Mouse (Mus musculus): Measurements from ENCODE around the gene Srrt. TPM values are rescaled to one million over a fixed set of nuclear protein-coding genes. Genes with fewer than 3 reads are reported as not detected.

The Srrt gene
- polyA plus RNA-seq, 1 experiment = 461 TPM

DNA sequence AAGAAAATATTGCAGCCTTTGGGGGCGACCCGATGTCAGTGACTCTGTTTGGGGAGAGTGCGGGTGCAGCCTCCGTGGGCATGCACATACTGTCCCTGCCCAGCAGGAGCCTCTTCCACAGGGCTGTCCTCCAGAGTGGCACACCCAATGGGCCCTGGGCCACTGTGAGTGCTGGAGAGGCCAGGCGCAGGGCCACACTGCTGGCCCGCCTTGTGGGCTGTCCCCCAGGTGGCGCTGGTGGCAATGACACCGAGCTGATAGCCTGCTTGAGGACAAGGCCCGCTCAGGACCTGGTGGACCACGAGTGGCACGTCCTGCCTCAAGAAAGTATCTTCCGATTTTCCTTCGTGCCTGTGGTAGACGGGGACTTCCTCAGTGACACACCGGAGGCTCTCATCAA, 16.8 kb downstream of the Srrt start:
- peak overlapping the region; percentile 93 for H3K27ac ChIP-seq (ENCODE audit: control insufficient read depth, insufficient read depth, low read depth, low read length, poor library complexity)
- H3K4me3 ChIP-seq (replicated peaks; ENCODE audit: control insufficient read depth, low read depth, low read length) = peak overlapping the region; percentile 51
- no peaks in the 10 kb centered on the region; the same call in 1 of the 2 replicates for H3K4me1 ChIP-seq (ENCODE audit: control insufficient read depth, insufficient read depth, low read length)
- 15% methylated on average over 15 of the region's 15 CpGs for WGBS
- TF ChIP-seq POLR2A (IDR thresholded peaks at IDR 0.05; ENCODE audit: borderline replicate concordance, control insufficient read depth, low read depth, low read length) (peak; percentile 94; the same call in 1 of the 2 replicates), CTCF (IDR thresholded peaks at IDR 0.05; ENCODE audit: control insufficient read depth, insufficient read depth, low read length) (peak; percentile 80)

DNA sequence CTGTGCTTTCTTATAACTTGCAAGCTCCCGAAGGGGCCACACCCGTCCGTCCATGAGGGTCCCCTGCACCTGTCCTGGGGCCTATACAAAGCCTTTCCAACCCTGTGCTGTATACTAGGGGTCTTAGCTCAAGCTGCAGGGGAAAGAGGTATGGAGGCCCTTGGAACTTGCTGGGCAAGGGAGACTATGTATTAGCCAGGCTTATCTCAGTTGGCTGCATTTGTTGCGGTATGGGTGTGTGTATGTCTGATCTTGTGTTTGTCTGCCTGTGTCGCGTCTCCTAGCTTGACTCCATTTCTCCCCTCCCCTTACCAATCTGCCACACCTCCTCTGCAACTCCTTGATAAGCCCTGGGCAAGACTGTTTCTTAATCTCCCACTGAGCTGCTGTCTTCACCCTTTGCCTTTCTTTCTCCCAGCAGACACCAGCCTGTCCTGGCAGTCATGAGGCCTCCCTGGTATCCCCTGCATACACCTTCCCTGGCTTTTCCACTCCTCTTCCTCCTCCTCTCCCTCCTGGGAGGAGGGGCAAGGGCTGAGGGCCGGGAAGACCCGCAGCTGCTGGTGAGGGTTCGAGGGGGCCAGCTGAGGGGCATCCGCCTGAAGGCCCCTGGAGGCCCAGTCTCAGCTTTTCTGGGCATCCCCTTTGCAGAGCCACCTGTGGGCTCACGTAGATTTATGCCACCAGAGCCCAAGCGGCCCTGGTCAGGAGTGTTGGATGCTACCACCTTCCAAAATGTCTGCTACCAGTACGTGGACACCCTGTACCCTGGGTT, 17.7 kb downstream of the Srrt start:
- TF ChIP-seq CTCF (IDR thresholded peaks at IDR 0.05; ENCODE audit: control insufficient read depth, insufficient read depth, low read length) (no peak), POLR2A (IDR thresholded peaks at IDR 0.05; ENCODE audit: borderline replicate concordance, control insufficient read depth, low read depth, low read length) (peak; percentile 69)
- Histone ChIP-seq H3K4me3 (replicated peaks; ENCODE audit: control insufficient read depth, low read depth, low read length) (peak overlapping the region; percentile 51), H3K4me1 (ENCODE audit: control insufficient read depth, insufficient read depth, low read length) (no peaks in the 10 kb centered on the region; the same call in 1 of the 2 replicates), H3K27ac (ENCODE audit: control insufficient read depth, insufficient read depth, low read depth, low read length, poor library complexity) (peak overlapping the region; percentile 97)
- WGBS = 50% methylated on average over 13 of the region's 13 CpGs

DNA sequence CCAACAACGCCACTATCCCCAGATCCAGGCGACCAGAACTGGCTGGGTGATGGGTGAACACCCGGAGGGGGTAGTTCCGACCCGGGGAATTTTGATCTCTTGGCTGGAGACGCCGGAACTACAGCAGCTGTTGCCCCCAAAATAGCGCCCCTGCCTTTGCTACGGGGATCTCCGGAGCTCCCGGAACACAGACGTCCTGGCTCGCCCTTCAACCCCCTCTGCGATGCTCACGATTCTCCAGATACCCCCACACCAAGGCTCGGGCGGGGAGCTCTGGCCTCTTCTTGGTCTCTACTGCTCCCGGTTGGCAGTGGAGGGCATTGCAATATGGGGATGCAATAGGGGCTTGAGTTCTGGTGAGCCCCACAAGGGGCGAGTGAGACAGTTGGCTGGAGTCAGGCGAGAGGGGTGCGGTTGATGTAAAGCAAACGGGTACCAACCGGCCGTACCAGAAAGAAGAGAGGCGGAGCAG, 18.4 kb downstream of the Srrt start:
- peak; percentile 33; the same call in 1 of the 2 replicates for TF ChIP-seq CTCF (IDR thresholded peaks at IDR 0.05; ENCODE audit: control insufficient read depth, insufficient read depth, low read length)
- TF ChIP-seq POLR2A (IDR thresholded peaks at IDR 0.05; ENCODE audit: borderline replicate concordance, control insufficient read depth, low read depth, low read length) = peak; percentile 44; the same call in 1 of the 2 replicates
- Histone ChIP-seq H3K4me3 (replicated peaks; ENCODE audit: control insufficient read depth, low read depth, low read length) (peak overlapping the region; percentile 51), H3K27ac (ENCODE audit: control insufficient read depth, insufficient read depth, low read depth, low read length, poor library complexity) (peak overlapping the region; percentile 97), H3K4me1 (ENCODE audit: control insufficient read depth, insufficient read depth, low read length) (no peaks in the 10 kb centered on the region; the same call in 1 of the 2 replicates)
- WGBS = 3% methylated on average over 25 of the region's 25 CpGs

DNA sequence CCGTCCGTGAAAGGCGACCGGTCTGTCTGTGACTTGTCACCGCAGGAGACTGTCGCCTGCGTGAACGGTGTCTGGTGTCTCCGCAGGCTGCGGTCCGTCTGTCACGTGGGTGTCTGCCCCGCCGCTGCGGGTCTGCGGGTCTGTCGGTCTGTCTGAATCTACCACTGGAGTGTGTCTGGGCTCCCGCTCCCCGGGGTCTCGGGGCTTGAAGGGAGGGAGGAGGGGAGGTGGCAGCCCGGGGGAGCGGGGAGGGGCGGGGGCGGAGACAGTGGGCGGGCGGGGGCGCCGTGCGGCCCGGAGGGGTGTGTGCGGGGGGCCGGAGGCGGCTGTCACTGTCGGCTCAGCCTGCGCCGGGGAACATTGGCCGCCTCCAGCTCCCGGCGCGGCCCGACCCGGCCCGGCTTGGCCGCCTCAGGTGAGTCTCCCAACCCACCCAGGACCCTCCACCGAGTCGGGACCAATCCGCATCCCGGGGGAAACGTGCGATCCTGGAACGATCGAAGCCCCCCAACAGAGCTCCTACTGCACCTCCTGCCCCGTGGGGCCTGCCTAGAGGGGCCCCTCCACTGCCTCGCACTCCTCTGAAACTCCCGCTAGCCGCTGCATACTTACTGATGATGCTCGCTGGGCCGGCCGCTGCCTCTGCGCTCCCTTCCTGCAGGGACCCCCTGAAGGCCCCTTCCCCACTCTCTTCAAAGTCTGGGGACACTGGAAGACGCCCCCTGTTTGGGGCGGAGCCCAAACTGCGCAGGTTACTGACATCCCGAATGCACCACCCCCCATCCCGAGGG, 19.3 kb downstream of the Srrt start:
- TF ChIP-seq CTCF (IDR thresholded peaks at IDR 0.05; ENCODE audit: control insufficient read depth, insufficient read depth, low read length) (no peak), POLR2A (IDR thresholded peaks at IDR 0.05; ENCODE audit: borderline replicate concordance, control insufficient read depth, low read depth, low read length) (0 out of 2 replicates have a peak, but pooled peaks have one; percentile 33)
- H3K4me1 ChIP-seq (ENCODE audit: control insufficient read depth, insufficient read depth, low read length) = no peaks in the 10 kb centered on the region; the same call in 1 of the 2 replicates
- peak overlapping the region; percentile 80 for H3K27ac ChIP-seq (ENCODE audit: control insufficient read depth, insufficient read depth, low read depth, low read length, poor library complexity)
- WGBS = 1% methylated on average over 60 of the region's 65 CpGs
- peak overlapping the region; percentile 63 for H3K4me3 ChIP-seq (replicated peaks; ENCODE audit: control insufficient read depth, low read depth, low read length)

DNA sequence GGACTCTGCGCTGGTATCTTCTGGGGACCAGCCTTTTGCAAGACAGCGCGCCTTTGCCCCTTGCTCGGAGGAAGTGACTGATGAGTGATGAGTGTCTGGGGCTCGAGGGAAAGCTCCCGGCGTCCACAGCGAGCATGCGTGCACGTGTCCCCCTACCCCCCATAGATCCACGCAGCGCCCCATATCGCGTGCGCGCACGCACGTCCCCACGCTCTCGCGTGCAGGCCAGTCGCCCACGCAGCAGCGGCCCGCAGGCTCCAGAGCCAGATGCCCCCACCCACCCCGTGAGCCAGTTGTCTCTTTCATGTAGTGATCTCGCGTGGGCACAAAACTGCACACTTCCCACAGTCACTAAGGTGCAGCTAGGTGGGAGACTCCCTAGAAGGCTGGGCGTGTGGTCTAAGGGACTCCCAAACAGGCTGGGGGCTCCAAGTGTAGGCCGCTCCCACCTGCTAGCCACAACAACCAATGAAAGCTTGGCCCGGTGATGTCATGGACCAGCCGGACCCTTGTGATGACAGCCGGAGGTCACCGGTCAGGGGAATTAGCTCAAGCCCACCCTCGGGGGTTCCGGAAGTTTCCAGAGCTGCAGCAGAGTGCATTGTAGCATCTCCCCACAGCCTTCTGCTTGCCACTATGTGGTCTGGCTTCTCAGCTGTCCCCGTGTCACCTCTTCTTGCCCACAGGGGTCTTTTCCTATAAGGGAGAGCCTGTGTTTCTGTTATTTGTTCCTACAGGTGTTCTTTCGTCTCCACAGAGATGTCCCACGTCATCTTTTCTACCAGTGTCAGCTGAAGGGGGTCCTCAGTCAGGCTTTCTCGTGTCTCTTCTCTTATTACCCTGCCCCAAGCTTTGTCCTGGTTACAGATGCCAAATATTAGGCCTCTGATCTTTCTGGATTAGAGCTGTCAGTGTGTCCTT, 20.2 kb downstream of the Srrt start, which contains the start of gene Ache:
Gene Ache, plus strand, starts transcription at position 488 of the 921 bp plus-strand sequence.
- 6% methylated on average over 40 of the region's 40 CpGs for WGBS
- Histone ChIP-seq H3K4me1 (ENCODE audit: control insufficient read depth, insufficient read depth, low read length) (no peaks in the 10 kb centered on the region; the same call in 1 of the 2 replicates), H3K27ac (ENCODE audit: control insufficient read depth, insufficient read depth, low read depth, low read length, poor library complexity) (peak within 1 kb of the TSS; percentile 80), H3K4me3 (replicated peaks; ENCODE audit: control insufficient read depth, low read depth, low read length) (peak within 1 kb of the TSS; percentile 63)
- TF ChIP-seq POLR2A (IDR thresholded peaks at IDR 0.05; ENCODE audit: borderline replicate concordance, control insufficient read depth, low read depth, low read length) = no peak
- no peak for TF ChIP-seq CTCF (IDR thresholded peaks at IDR 0.05; ENCODE audit: control insufficient read depth, insufficient read depth, low read length)

DNA sequence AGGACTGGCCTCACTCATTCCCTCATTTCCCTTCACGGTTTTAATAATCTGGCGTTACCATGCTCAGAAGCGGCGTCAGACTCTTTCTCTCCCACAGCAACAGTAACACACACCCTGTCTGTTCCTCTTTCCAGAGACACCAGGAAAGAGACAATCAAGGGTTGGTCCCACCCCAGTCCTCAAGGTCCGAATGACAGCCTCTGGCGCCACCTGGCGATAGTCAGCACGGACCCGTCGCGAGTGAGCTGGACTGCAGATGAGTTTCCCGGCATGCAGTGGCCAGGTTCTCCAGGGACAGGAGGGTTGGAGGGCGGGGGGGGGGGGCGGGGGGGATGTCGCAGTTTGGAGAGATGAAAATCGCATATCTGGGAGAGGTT, 20.8 kb downstream of the Srrt start:
- WGBS = under 1% methylated on average over 14 of the region's 16 CpGs
- Histone ChIP-seq H3K4me1 (ENCODE audit: control insufficient read depth, insufficient read depth, low read length) (no peaks in the 10 kb centered on the region; the same call in 1 of the 2 replicates), H3K4me3 (replicated peaks; ENCODE audit: control insufficient read depth, low read depth, low read length) (peak overlapping the region; percentile 63), H3K27ac (ENCODE audit: control insufficient read depth, insufficient read depth, low read depth, low read length, poor library complexity) (no peak overlapping the region)
- TF ChIP-seq CTCF (IDR thresholded peaks at IDR 0.05; ENCODE audit: control insufficient read depth, insufficient read depth, low read length) = peak; percentile 100
- TF ChIP-seq POLR2A (IDR thresholded peaks at IDR 0.05; ENCODE audit: borderline replicate concordance, control insufficient read depth, low read depth, low read length) = no peak

DNA sequence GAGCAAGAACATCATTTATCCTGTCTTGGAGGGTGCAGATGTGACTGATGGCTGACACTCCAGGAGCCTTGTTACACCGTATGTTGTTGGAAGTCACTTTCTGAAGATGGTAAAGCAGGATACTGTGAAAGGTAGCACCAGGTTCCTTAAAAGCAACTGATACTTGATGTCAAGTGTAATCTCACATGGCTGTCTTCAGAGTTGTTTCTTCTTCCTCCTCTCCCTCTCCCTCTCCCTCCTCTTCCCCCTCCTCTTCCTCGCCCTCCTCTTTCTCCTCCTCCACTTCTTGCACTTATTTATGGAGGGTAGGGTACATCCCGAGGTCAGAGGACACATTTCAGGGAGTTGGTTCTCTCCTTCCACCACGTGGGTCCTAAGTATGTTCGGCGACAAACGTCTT, 21.5 kb downstream of the Srrt start:
- Histone ChIP-seq H3K4me1 (ENCODE audit: control insufficient read depth, insufficient read depth, low read length) (no peaks in the 10 kb centered on the region; the same call in 1 of the 2 replicates), H3K27ac (ENCODE audit: control insufficient read depth, insufficient read depth, low read depth, low read length, poor library complexity) (no peak overlapping the region), H3K4me3 (replicated peaks; ENCODE audit: control insufficient read depth, low read depth, low read length) (no peak overlapping the region)
- WGBS = 33% methylated on average over 7 of the region's 7 CpGs
- TF ChIP-seq POLR2A (IDR thresholded peaks at IDR 0.05; ENCODE audit: borderline replicate concordance, control insufficient read depth, low read depth, low read length) = no peak
- no peak for TF ChIP-seq CTCF (IDR thresholded peaks at IDR 0.05; ENCODE audit: control insufficient read depth, insufficient read depth, low read length)

All from bone marrow, adult 2 months (tissue).